Mouse (Mus musculus): ENCODE results near the gene Eomes. TPM values are rescaled to one million over a fixed set of nuclear protein-coding genes. Genes with fewer than 3 reads are reported as not detected.

The Eomes gene
- polyA plus RNA-seq, 1 experiment from 2014 or later: 7.7 TPM

DNA sequence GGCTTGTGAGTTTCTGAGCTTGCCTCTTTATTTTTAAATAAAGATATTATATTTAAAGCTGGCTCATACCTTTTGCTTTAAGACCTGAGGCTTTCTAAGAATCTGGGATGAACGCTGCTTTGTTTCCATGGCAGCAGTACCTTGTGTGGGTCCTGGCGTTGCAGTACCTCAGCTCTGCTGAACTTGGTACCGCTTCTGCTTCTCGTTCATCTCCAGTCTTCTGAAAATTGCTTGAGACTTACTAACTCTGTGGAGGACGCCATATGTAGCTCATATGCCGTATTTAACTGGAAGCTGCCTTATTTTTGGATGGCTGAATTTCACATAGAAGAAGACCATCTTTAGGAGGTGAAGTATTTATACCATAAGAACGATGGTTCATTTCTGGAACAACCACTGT, 30.6 kb downstream of the Eomes start:
- DNase-seq (ENCODE audit: extremely low spot score, low spot score): no peak
- Histone ChIP-seq H3K27me3 (ENCODE audit: poor library complexity, severe bottlenecking) (no peaks in the 10 kb centered on the region), H3K27ac (no peak overlapping the region), H3K36me3 (replicated peaks) (peaks cover 6% of the 10 kb centered on the region), H3K4me3 (no peak overlapping the region), H3K4me1 (peaks cover 31% of the 10 kb centered on the region), H3K9me3 (no peaks in the 10 kb centered on the region)
- WGBS: 94% methylated on average over 7 of the region's 7 CpGs

DNA sequence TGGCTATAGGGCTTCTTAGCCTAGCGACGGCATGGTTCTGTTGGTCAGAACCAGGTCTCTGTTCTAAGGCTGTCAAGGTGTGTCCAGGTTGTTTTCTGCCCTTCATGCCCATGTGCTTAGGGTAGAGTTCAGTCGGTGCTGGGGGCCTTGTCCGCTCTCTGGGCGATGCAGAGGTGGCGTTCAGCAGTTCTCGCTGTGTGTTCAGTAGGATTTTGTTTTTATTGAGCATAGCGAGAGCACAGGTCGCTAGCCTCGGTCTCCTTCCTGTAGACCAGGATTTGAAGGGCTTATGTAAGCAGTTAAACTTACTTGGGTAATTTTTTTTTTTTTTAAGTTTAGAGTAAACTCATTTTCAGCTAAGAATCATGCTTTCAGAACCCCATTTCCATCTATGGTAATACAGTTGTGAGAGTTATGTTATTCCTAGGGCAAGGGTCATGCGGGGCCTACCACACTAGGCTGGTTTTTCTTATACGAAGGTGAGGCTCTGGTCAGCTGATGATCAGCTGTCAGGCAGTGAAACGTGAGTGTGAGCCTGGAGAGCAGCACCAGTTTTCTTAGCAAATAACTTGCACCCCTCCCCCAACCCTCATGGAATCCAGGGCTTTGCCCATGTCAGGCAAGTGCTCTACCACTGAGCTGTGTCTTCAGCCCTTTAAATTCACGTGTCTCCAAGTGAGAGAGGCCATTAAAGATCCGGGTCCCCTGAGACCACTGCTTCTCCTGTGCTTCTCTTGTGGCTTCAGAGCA, 33.1 kb downstream of the Eomes start:
- peaks cover 28% of the 10 kb centered on the region for H3K36me3 ChIP-seq (replicated peaks)
- H3K4me3 ChIP-seq: no peak overlapping the region
- no peaks in the 10 kb centered on the region for H3K9me3 ChIP-seq
- H3K4me1 ChIP-seq: peaks cover 25% of the 10 kb centered on the region
- no peak for DNase-seq (ENCODE audit: extremely low spot score, low spot score)
- no peaks in the 10 kb centered on the region for H3K27me3 ChIP-seq (ENCODE audit: poor library complexity, severe bottlenecking)
- H3K27ac ChIP-seq: no peak overlapping the region
- 85% methylated on average over 15 of the region's 15 CpGs for WGBS

GRCm38 (mm10) chr9:118512681-118513233, 34.7 kb downstream of the Eomes start:
- peaks cover 39% of the 10 kb centered on the region for H3K36me3 ChIP-seq (replicated peaks)
- H3K27me3 ChIP-seq (ENCODE audit: poor library complexity, severe bottlenecking): no peaks in the 10 kb centered on the region
- 89% methylated on average over 3 of the region's 3 CpGs for WGBS
- no peak for DNase-seq (ENCODE audit: extremely low spot score, low spot score)
- no peaks in the 10 kb centered on the region for H3K9me3 ChIP-seq
- H3K4me3 ChIP-seq: no peak overlapping the region
- no peak overlapping the region for H3K27ac ChIP-seq
- peaks cover 15% of the 10 kb centered on the region for H3K4me1 ChIP-seq

GRCm38 (mm10) chr9:118515476-118515875, 37.5 kb downstream of the Eomes start:
- H3K9me3 ChIP-seq: no peaks in the 10 kb centered on the region
- no peak for DNase-seq (ENCODE audit: extremely low spot score, low spot score)
- H3K4me1 ChIP-seq: peaks cover 7% of the 10 kb centered on the region
- H3K36me3 ChIP-seq (replicated peaks): peaks cover 39% of the 10 kb centered on the region
- no peaks in the 10 kb centered on the region for H3K27me3 ChIP-seq (ENCODE audit: poor library complexity, severe bottlenecking)
- no peak overlapping the region for H3K27ac ChIP-seq
- WGBS: 97% methylated on average over 6 of the region's 6 CpGs
- no peak overlapping the region for H3K4me3 ChIP-seq

DNA sequence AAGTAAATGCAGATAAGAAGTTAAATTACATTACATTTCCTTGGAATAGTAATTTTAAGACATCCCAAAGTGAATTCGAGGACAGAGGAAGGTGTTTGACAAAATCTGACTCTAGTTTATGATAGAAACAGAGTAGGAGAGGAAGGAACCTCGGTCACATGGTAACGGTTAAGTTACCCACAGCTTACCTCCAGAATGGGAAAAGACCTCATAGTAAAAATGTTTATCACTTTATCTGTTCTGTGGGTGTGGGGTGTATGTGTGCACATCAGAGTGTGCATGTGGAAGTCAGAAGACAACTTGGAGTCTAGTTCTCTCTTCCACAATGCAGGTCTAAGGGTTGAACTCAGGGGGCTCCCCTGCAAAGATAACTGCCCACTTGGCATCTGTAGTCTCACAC, 38.1 kb downstream of the Eomes start:
- peaks cover 14% of the 10 kb centered on the region for H3K4me1 ChIP-seq
- peaks cover 34% of the 10 kb centered on the region for H3K36me3 ChIP-seq (replicated peaks)
- DNase-seq (ENCODE audit: extremely low spot score, low spot score): no peak
- H3K27ac ChIP-seq: no peak overlapping the region
- WGBS: 93% methylated on average over 3 of the region's 3 CpGs
- no peaks in the 10 kb centered on the region for H3K9me3 ChIP-seq
- no peaks in the 10 kb centered on the region for H3K27me3 ChIP-seq (ENCODE audit: poor library complexity, severe bottlenecking)
- no peak overlapping the region for H3K4me3 ChIP-seq

GRCm38 (mm10) chr9:118517619-118518018, 39.6 kb downstream of the Eomes start:
- Histone ChIP-seq H3K4me1 (peaks cover 13% of the 10 kb centered on the region), H3K4me3 (no peak overlapping the region), H3K36me3 (replicated peaks) (peaks cover 40% of the 10 kb centered on the region), H3K27ac (no peak overlapping the region), H3K9me3 (no peaks in the 10 kb centered on the region), H3K27me3 (ENCODE audit: poor library complexity, severe bottlenecking) (no peaks in the 10 kb centered on the region)
- WGBS: 85% methylated on average over 8 of the region's 8 CpGs
- DNase-seq (ENCODE audit: extremely low spot score, low spot score): no peak

GRCm38 (mm10) chr9:118519101-118519500, 41.1 kb downstream of the Eomes start:
- DNase-seq (ENCODE audit: extremely low spot score, low spot score): no peak
- Histone ChIP-seq H3K36me3 (replicated peaks) (peaks cover 52% of the 10 kb centered on the region), H3K4me3 (no peak overlapping the region), H3K27ac (no peak overlapping the region), H3K27me3 (ENCODE audit: poor library complexity, severe bottlenecking) (no peaks in the 10 kb centered on the region), H3K4me1 (peaks cover 13% of the 10 kb centered on the region), H3K9me3 (no peaks in the 10 kb centered on the region)
- WGBS: 85% methylated on average over 8 of the region's 8 CpGs

- Histone ChIP-seq H3K27me3 (ENCODE audit: poor library complexity, severe bottlenecking) (no peaks in the 10 kb centered on the region), H3K4me1 (peaks cover 13% of the 10 kb centered on the region), H3K36me3 (replicated peaks) (peaks cover 52% of the 10 kb centered on the region), H3K27ac (no peak overlapping the region), H3K4me3 (no peak overlapping the region), H3K9me3 (no peaks in the 10 kb centered on the region)
- WGBS: 79% methylated on average over 8 of the region's 8 CpGs
- no peak for DNase-seq (ENCODE audit: extremely low spot score, low spot score)
Observed at GRCm38 (mm10) chr9:118520011-118520410, 42.0 kb downstream of the Eomes start.

GRCm38 (mm10) chr9:118520858-118521257, 42.8 kb downstream of the Eomes start:
- no peak for DNase-seq (ENCODE audit: extremely low spot score, low spot score)
- WGBS: 12% methylated on average over 3 of the region's 3 CpGs

DNA sequence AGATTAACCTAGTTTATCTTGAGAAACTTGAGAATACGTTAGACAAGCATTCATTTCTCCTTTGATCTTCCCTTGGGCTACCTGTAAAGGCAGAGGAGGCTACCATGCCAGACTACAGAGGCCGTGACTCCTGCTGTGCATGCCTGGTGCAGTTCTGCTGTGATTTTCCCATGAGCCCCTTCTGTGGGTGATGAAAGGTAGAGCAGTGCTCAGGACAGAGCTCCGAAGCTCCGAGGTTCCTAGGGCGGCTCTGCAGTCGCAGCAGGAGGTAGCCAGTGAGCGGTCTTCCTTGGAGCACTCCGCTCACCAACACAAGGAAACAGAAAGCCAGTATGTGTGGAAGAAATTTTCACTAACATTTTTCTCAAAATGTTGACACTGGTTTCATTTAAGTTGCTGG, 43.6 kb downstream of the Eomes start:
- Histone ChIP-seq H3K4me3 (no peak overlapping the region), H3K4me1 (peaks cover 13% of the 10 kb centered on the region), H3K27me3 (ENCODE audit: poor library complexity, severe bottlenecking) (no peaks in the 10 kb centered on the region), H3K27ac (no peak overlapping the region), H3K36me3 (replicated peaks) (peaks cover 53% of the 10 kb centered on the region), H3K9me3 (no peaks in the 10 kb centered on the region)
- WGBS: 79% methylated on average over 8 of the region's 8 CpGs
- DNase-seq (ENCODE audit: extremely low spot score, low spot score): no peak

More at GRCm38 (mm10) chr9:118520858-118521257, 42.8 kb downstream of the Eomes start:
- H3K27me3 ChIP-seq (ENCODE audit: poor library complexity, severe bottlenecking): no peaks in the 10 kb centered on the region
- H3K9me3 ChIP-seq: no peaks in the 10 kb centered on the region
- no peak overlapping the region for H3K4me3 ChIP-seq
- H3K4me1 ChIP-seq: peaks cover 13% of the 10 kb centered on the region
- peaks cover 53% of the 10 kb centered on the region for H3K36me3 ChIP-seq (replicated peaks)
- H3K27ac ChIP-seq: no peak overlapping the region

DNA sequence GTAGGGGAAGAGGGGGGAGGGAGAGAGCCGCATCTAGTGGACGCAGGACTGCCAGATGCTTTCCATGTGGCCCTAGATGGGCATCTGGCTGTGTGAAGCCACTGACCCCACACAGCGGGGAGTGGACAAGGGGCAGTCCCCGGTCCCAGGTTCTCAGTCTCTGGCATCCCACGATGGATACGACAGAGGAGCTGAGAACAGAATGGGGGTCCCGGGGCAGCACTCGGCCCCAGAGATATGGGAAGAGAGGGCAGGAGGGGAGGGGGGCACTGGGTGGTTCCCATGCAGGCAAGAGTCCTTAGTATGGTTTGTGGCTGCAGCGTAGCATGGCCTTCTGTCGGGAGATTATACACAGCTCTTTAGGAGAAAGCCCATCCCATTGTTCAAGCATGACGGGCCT, 45.7 kb downstream of the Eomes start:
- H3K36me3 ChIP-seq (replicated peaks): peaks cover 66% of the 10 kb centered on the region
- 88% methylated on average over 11 of the region's 11 CpGs for WGBS
- H3K27ac ChIP-seq: no peak overlapping the region
- no peak for DNase-seq (ENCODE audit: extremely low spot score, low spot score)
- H3K4me1 ChIP-seq: peaks cover 13% of the 10 kb centered on the region
- H3K4me3 ChIP-seq: no peak overlapping the region
- no peaks in the 10 kb centered on the region for H3K9me3 ChIP-seq
- no peaks in the 10 kb centered on the region for H3K27me3 ChIP-seq (ENCODE audit: poor library complexity, severe bottlenecking)

- 94% methylated on average over 18 of the region's 18 CpGs for WGBS
- H3K36me3 ChIP-seq (replicated peaks): peaks cover 96% of the 10 kb centered on the region
Observed at GRCm38 (mm10) chr9:118527056-118527455, 49.0 kb downstream of the Eomes start.

DNA sequence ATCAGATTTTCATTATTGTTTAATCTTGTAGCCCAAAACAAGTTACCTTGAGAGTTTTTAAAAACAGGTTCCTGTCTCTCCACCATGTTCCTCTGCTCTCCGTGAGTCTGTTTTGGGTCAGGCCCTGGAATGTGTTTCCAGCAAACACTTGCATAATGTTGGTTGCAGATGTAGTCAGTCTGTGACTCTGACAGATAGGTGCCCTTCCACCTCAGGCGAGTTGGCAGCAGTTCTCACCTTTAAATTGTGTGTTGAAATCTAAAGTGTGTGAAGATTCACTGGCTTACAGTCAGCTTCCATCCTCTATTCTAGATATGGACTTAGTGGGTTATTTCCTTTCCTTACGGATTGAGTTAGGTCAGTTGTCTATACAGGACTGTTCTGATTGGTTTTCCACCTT, 51.8 kb downstream of the Eomes start:
- WGBS: 90% methylated on average over 3 of the region's 3 CpGs

More at GRCm38 (mm10) chr9:118527056-118527455, 49.0 kb downstream of the Eomes start:
- Histone ChIP-seq H3K4me1 (no peaks in the 10 kb centered on the region), H3K27ac (no peak overlapping the region), H3K4me3 (no peak overlapping the region), H3K9me3 (no peaks in the 10 kb centered on the region), H3K27me3 (ENCODE audit: poor library complexity, severe bottlenecking) (no peaks in the 10 kb centered on the region)
- no peak for DNase-seq (ENCODE audit: extremely low spot score, low spot score)

More for the DNA sequence above, 51.8 kb downstream of the Eomes start:
- no peak for DNase-seq (ENCODE audit: extremely low spot score, low spot score)
- peaks cover 98% of the 10 kb centered on the region for H3K36me3 ChIP-seq (replicated peaks)
- H3K27ac ChIP-seq: no peak overlapping the region
- H3K4me1 ChIP-seq: no peaks in the 10 kb centered on the region
- H3K27me3 ChIP-seq (ENCODE audit: poor library complexity, severe bottlenecking): no peaks in the 10 kb centered on the region
- H3K4me3 ChIP-seq: no peak overlapping the region
- H3K9me3 ChIP-seq: no peaks in the 10 kb centered on the region

Measured in forebrain, embryonic 10.5 days (tissue).